Mouse (Mus musculus): ENCODE data around the gene Hoxc12. TPM values are rescaled to one million over a fixed set of nuclear protein-coding genes. Genes with fewer than 3 reads are reported as not detected.

Gene Hoxc12
- total and polyA plus RNA-seq, 3 experiments, result not detected

Other genes with a start within 250 kb of the Hoxc12 start
- gene Calcoco1, start 214.6 kb upstream of the Hoxc12 start, total RNA-seq (2012; rRNA removed), result 2.9 and 3.5 TPM in 2 replicates
- 10 to 100 TPM in 1 of 2 experiments, not detected in 1; 19.0 TPM for gene Calcoco1, start 214.6 kb upstream of the Hoxc12 start, polyA plus RNA-seq (2012; ENCODE audit: insufficient read depth in 1 of 2, insufficient read length in 2 of 2, low read depth in 1 of 2, low replicate concordance in 2 of 2, missing spikeins in 1 of 2)
- not detected in 2 replicates for gene Hoxc13, start 15.7 kb upstream of the Hoxc12 start, total RNA-seq (2012; rRNA removed)
- gene Hoxc13, start 15.7 kb upstream of the Hoxc12 start, polyA plus RNA-seq (2012; ENCODE audit: insufficient read depth in 1 of 2, insufficient read length in 2 of 2, low read depth in 1 of 2, low replicate concordance in 2 of 2, missing spikeins in 1 of 2), result not detected
- not detected in 2 replicates for gene Hoxc11, start 17.7 kb downstream of the Hoxc12 start, total RNA-seq (2012; rRNA removed)
- gene Hoxc11, start 17.7 kb downstream of the Hoxc12 start, polyA plus RNA-seq (2012; ENCODE audit: insufficient read depth in 1 of 2, insufficient read length in 2 of 2, low read depth in 1 of 2, low replicate concordance in 2 of 2, missing spikeins in 1 of 2), result not detected
- 6.3 and 6.8 TPM in 2 replicates for gene Hoxc10, start 30.0 kb downstream of the Hoxc12 start, total RNA-seq (2012; rRNA removed)
- gene Hoxc10, start 30.0 kb downstream of the Hoxc12 start, polyA plus RNA-seq (2012; ENCODE audit: insufficient read depth in 1 of 2, insufficient read length in 2 of 2, low read depth in 1 of 2, low replicate concordance in 2 of 2, missing spikeins in 1 of 2), result 10 to 100 TPM in 1 of 2 experiments, not detected in 1; 24.8 TPM
- 0.46 and 0.56 TPM in 2 replicates for gene Hoxc5, start 30.7 kb downstream of the Hoxc12 start, total RNA-seq (2012; rRNA removed)
- 1 to 10 TPM in 1 of 2 experiments, not detected in 1; 3.0 TPM for gene Hoxc5, start 30.7 kb downstream of the Hoxc12 start, polyA plus RNA-seq (2012; ENCODE audit: insufficient read depth in 1 of 2, insufficient read length in 2 of 2, low read depth in 1 of 2, low replicate concordance in 2 of 2, missing spikeins in 1 of 2)
- gene Hoxc9, start 39.7 kb downstream of the Hoxc12 start, total RNA-seq (2012; rRNA removed), result 3.2 and 4.1 TPM in 2 replicates
- 100 to 1,000 TPM in 1 of 2 experiments, 1 to 10 TPM in 1; 9.5 to 400 TPM for gene Hoxc9, start 39.7 kb downstream of the Hoxc12 start, polyA plus RNA-seq (2012; ENCODE audit: insufficient read depth in 1 of 2, insufficient read length in 2 of 2, low read depth in 1 of 2, low replicate concordance in 2 of 2, missing spikeins in 1 of 2)
- 0.26 and 0.31 TPM in 2 replicates for gene Hoxc8, start 53.9 kb downstream of the Hoxc12 start, total RNA-seq (2012; rRNA removed)
- gene Hoxc8, start 53.9 kb downstream of the Hoxc12 start, polyA plus RNA-seq (2012; ENCODE audit: insufficient read depth in 1 of 2, insufficient read length in 2 of 2, low read depth in 1 of 2, low replicate concordance in 2 of 2, missing spikeins in 1 of 2), result 1 to 10 TPM in 1 of 2 experiments, not detected in 1; 1.7 TPM
- gene Hoxc6, start 61.5 kb downstream of the Hoxc12 start, total RNA-seq (2012; rRNA removed), result 1.7 and 2.3 TPM in 2 replicates
- gene Hoxc6, start 61.5 kb downstream of the Hoxc12 start, polyA plus RNA-seq (2012; ENCODE audit: insufficient read depth in 1 of 2, insufficient read length in 2 of 2, low read depth in 1 of 2, low replicate concordance in 2 of 2, missing spikeins in 1 of 2), result 1 to 10 TPM in 1 of 2 experiments, not detected in 1; 9.4 TPM
- 2.5 and 2.6 TPM in 2 replicates for gene Hoxc4, start 82.2 kb downstream of the Hoxc12 start, total RNA-seq (2012; rRNA removed)
- gene Hoxc4, start 82.2 kb downstream of the Hoxc12 start, polyA plus RNA-seq (2012; ENCODE audit: insufficient read depth in 1 of 2, insufficient read length in 2 of 2, low read depth in 1 of 2, low replicate concordance in 2 of 2, missing spikeins in 1 of 2), result 1 to 10 TPM in 1 of 2 experiments, not detected in 1; 9.4 TPM
- 3.8 and 5.2 TPM in 2 replicates for gene Smug1, start 230.3 kb downstream of the Hoxc12 start, total RNA-seq (2012; rRNA removed)
- gene Smug1, start 230.3 kb downstream of the Hoxc12 start, polyA plus RNA-seq (2012; ENCODE audit: insufficient read depth in 1 of 2, insufficient read length in 2 of 2, low read depth in 1 of 2, low replicate concordance in 2 of 2, missing spikeins in 1 of 2), result 1 to 10 TPM in 1 of 2 experiments, not detected in 1; 4.6 TPM

Data from MEL (cell line).